ENCODE assay signal across 18 mouse cellular contexts in the genomic region with DNA sequence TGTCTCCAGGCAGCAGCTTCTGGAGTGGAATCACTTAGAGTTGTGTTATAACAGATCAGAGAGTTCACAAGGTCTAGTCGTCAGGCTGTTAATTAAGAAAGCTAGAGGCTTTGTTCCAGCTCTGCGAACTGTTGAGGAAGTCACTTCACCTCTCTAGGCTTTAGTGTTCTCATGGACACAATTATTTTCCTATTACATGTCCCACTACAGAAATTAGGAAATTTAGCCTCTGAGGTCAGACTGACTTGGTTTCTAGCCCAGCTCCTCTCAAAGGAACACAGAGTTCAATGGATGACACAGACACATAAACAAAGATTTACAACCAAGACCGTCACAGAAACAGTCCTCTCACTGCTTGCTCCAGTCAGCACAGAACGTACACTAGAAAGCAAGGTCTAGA. TPM values are rescaled to one million over a fixed set of nuclear protein-coding genes. Genes with fewer than 3 reads are reported as not detected.
DNase-seq lines count a peak whose midpoint lies in the region; ATAC-seq and TF ChIP-seq lines count a peak whose summit lies in the region.
"Had no signal": no experiment of that assay in that cellular context is flagged by ENCODE, and none has a peak within 500 bp of the region (broad histone marks: within the 10 kb centered on the region; RNA-seq: fewer than 3 reads in every experiment).

No protein-coding gene starts in this region.

- intact Hi-C loops in heart, postnatal 25 days (cut with DNase I) = no loop called here
- intact Hi-C loops in gastrocnemius, adult 2 months (cut with DNase I) = no loop called here

- no peak overlapping the region for H3K4me3 ChIP-seq in lung, embryonic 16.5 days (ENCODE audit: low read length)
- no peak overlapping the region for H3K4me3 ChIP-seq in thymus, adult 2 months (ENCODE audit: control insufficient read depth, insufficient read depth, low read length)
- H3K4me3 ChIP-seq in gastrocnemius, adult 2 months = no peak overlapping the region
- H3K4me3 ChIP-seq: forebrain, embryonic 15.5 days; heart, embryonic 13.5 days; hindbrain, embryonic 12.5 days; liver, embryonic 15.5 days; stomach, embryonic 15.5 days had no signal

- H3K36me3 ChIP-seq in lung, embryonic 16.5 days (ENCODE audit: control insufficient read depth, insufficient read depth, low read length) = no peaks in the 10 kb centered on the region
- H3K36me3 ChIP-seq in thymus, adult 2 months (ENCODE audit: control insufficient read depth, insufficient read depth, low read length) = no peaks in the 10 kb centered on the region
- H3K36me3 ChIP-seq: forebrain, embryonic 15.5 days; heart, embryonic 13.5 days; hindbrain, embryonic 12.5 days; liver, embryonic 15.5 days; stomach, embryonic 15.5 days had no signal

- peaks cover 4% of the 10 kb centered on the region for H3K9me3 ChIP-seq in lung, embryonic 16.5 days (ENCODE audit: control insufficient read depth, low read length)
- H3K9me3 ChIP-seq: forebrain, embryonic 15.5 days; hindbrain, embryonic 12.5 days; liver, embryonic 15.5 days; stomach, embryonic 15.5 days had no signal

- TF ChIP-seq CTCF in thymus, adult 2 months (IDR thresholded peaks at IDR 0.05; ENCODE audit: borderline replicate concordance, control insufficient read depth, extremely low read depth, insufficient read depth, low read length, poor library complexity) = no peak
- TF ChIP-seq CTCF in gastrocnemius, adult 2 months (IDR thresholded peaks at IDR 0.05) = no peak

- H3K4me2 ChIP-seq in lung, embryonic 16.5 days (ENCODE audit: low read depth, low read length) = no peak overlapping the region
- H3K4me2 ChIP-seq: forebrain, embryonic 15.5 days; heart, embryonic 13.5 days; hindbrain, embryonic 12.5 days; liver, embryonic 15.5 days; stomach, embryonic 15.5 days had no signal

- H3K27me3 ChIP-seq in lung, embryonic 16.5 days (ENCODE audit: control insufficient read depth, insufficient read depth, low read depth, low read length) = no peaks in the 10 kb centered on the region
- H3K27me3 ChIP-seq in thymus, adult 2 months (ENCODE audit: control insufficient read depth, insufficient read depth, low read length) = no peaks in the 10 kb centered on the region
- H3K27me3 ChIP-seq: forebrain, embryonic 15.5 days; heart, embryonic 13.5 days; hindbrain, embryonic 12.5 days; liver, embryonic 15.5 days; stomach, embryonic 15.5 days had no signal

- H3K9ac ChIP-seq in lung, embryonic 16.5 days (ENCODE audit: low read length) = no peak overlapping the region
- H3K9ac ChIP-seq: forebrain, embryonic 15.5 days; heart, embryonic 13.5 days; hindbrain, embryonic 12.5 days; liver, embryonic 15.5 days; stomach, embryonic 15.5 days had no signal

- 42% methylated on average over 4 of the region's 4 CpGs for WGBS in lung, embryonic 16.5 days
- 91% methylated on average over 4 of the region's 4 CpGs for WGBS in thymus, adult 2 months

- DNase-seq in heart, adult 11 months = peak; percentile 90
- no peak for DNase-seq in heart, postnatal 25 days (ENCODE audit: low spot score)
- peak; percentile 3 for DNase-seq in 3T3-L1 (ENCODE audit: low read depth, low spot score)
- peak; percentile 5 to 53 for DNase-seq in adrenal gland, postnatal 36 days
- DNase-seq in thymus, adult 2 months = no peak
- no peak for DNase-seq in gastrocnemius, adult 2 months
- DNase-seq: cerebellum, adult 8-10 months; gastrocnemius, postnatal 10 days; left cerebral cortex, postnatal 4 days; midbrain, embryonic 14.5 days; thymus, postnatal 4 days had no signal

- TF ChIP-seq POLR2A in thymus, adult 2 months (IDR thresholded peaks at IDR 0.05; ENCODE audit: control insufficient read depth, extremely low read depth, insufficient read depth, low read length, poor library complexity) = no peak

- peak; percentile 85 for ATAC-seq in lung, embryonic 16.5 days (ENCODE audit: low read depth)
- ATAC-seq in megakaryocyte-erythroid progenitor cell, adult 5-6 weeks (replicated peaks; ENCODE audit: low FRiP score, low TSS enrichment, poor library complexity, severe bottlenecking) = no peak
- ATAC-seq: forebrain, embryonic 15.5 days had no signal

- H3K27ac ChIP-seq in lung, embryonic 16.5 days (ENCODE audit: low read length) = peak overlapping the region; percentile 26
- H3K27ac ChIP-seq in thymus, adult 2 months (ENCODE audit: control insufficient read depth, insufficient read depth, low read length) = no peak overlapping the region
- H3K27ac ChIP-seq in gastrocnemius, adult 2 months = no peak overlapping the region
- H3K27ac ChIP-seq: forebrain, embryonic 15.5 days; heart, embryonic 13.5 days; hindbrain, embryonic 12.5 days; liver, embryonic 15.5 days; stomach, embryonic 15.5 days had no signal

- H3K4me1 ChIP-seq in lung, embryonic 16.5 days (replicated peaks; ENCODE audit: control insufficient read depth, insufficient read depth, low read length) = no peaks in the 10 kb centered on the region
- H3K4me1 ChIP-seq in thymus, adult 2 months (replicated peaks; ENCODE audit: control insufficient read depth, insufficient read depth, low read length) = no peaks in the 10 kb centered on the region
- H3K4me1 ChIP-seq: heart, embryonic 13.5 days; liver, embryonic 15.5 days; stomach, embryonic 15.5 days had no signal

RNA-seq across cellular contexts. Expression of a gene that starts 31.6 kb away (rescaled TPM):
- total RNA-seq in heart, postnatal 25 days (2021) = 10 to 100 TPM; 48.2 to 50.2 TPM
- total RNA-seq in adrenal gland, postnatal 36 days (2021) = 10 to 100 TPM; 27.5 to 39.3 TPM
- 40.1 and 45.1 TPM in 2 replicates for polyA plus RNA-seq in lung, embryonic 16.5 days (2015; fragmentation: Nextera tagmentation; extraction: Ambion mirVana)
- total RNA-seq in megakaryocyte-erythroid progenitor cell, adult 5-6 weeks (2014; fragmentation: Nextera tagmentation) = 1.2 and 3.8 TPM in 2 replicates
- 2.1 and 3.4 TPM in 2 replicates for total RNA-seq in megakaryocyte-erythroid progenitor cell, adult 5-6 weeks (2017)
- polyA plus RNA-seq in thymus, adult 2 months (2012; rRNA removed) = 27.4 and 37.2 TPM in 2 replicates
- total RNA-seq in gastrocnemius, adult 2 months (2021) = 10 to 100 TPM; 15.6 to 20.1 TPM

Comparison
In these comparisons a context has a peak if more than half of its experiments do, and no peak if none do; other contexts are left out.
1. DNase-seq: peak in heart, adult 11 months (single experiment), 3T3-L1 (single experiment) and adrenal gland, postnatal 36 days (2 of 2); none in heart, postnatal 25 days (single experiment), thymus, adult 2 months (single experiment) and gastrocnemius, adult 2 months (single experiment).